Mouse (Mus musculus) kidney, postnatal 25 days (tissue): ENCODE results near the gene Sptbn4.

Source experiments
- DNase-seq, 2 experiments: peaks; one replicate each; pipeline ENCODE4 v3.0.0; 2021; ENCODE audit warnings: mixed read lengths in 2 of 2

Gene Sptbn4

DNA sequence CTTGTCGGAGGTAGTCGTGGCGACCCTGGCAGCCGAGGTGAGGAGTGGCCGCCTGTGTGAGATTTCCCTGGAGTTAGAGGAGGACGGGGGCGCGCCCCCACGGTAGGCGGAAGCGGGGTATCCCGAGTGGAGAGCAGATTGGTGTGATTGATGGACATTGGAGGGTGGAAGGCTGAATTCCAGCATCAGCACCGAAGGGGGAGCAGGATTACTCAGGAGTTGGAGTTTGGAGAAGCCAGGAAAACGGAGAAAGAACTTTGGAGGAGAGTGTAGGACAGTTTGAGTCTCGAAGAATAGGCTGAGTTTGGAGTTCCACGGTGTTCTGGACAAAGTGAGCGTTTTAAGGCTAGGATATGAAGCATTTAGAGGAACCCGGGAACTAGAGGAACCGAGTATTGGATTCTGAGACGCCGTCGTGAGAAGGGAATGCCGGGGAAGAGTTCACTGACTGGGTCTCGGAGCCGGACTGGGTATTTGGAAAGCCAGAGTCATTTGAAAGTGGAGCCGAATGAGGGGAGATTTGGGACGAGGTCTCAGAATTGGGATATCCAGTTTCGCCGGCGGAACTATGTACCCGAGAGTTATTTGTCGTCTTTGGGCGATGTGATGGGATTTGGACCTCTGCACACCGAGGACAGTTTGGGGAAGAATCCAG, 26.5 kb upstream of the Sptbn4 start:
- no peak for DNase-seq

- peak; percentile 100 for DNase-seq
Measured at GRCm38 (mm10) chr7:27473156-27473834, 25.8 kb upstream of the Sptbn4 start, which contains the start of gene Sertad3. Gene Sertad3, plus strand, starts transcription at chr7:27473768.

GRCm38 (mm10) chr7:27472596-27472995, 25.1 kb upstream of the Sptbn4 start:
- DNase-seq = no peak

GRCm38 (mm10) chr7:27471390-27472120, 24.1 kb upstream of the Sptbn4 start:
- DNase-seq = peak in 1 of 2 experiments; percentile 81

DNA sequence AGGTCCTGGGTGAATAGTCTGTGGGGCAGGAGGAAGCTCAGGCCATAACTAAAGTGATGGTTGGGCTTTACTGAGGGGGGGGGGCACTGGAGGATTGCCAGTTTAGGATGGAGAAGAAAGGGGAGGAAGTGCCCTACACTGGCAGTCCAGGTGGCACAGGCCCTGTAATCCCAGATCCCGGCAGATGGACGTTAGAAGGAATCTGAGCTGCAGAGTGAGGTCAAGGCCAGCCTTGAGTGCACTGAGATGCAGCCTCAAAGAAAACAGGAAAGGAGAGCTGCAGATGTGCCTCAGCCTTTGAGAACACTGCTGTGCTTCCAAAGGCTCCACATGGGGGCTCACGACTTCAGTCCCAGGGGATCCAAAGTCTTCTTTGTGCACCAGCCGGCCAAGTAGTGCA, 20.2 kb upstream of the Sptbn4 start:
- DNase-seq = no peak

DNA sequence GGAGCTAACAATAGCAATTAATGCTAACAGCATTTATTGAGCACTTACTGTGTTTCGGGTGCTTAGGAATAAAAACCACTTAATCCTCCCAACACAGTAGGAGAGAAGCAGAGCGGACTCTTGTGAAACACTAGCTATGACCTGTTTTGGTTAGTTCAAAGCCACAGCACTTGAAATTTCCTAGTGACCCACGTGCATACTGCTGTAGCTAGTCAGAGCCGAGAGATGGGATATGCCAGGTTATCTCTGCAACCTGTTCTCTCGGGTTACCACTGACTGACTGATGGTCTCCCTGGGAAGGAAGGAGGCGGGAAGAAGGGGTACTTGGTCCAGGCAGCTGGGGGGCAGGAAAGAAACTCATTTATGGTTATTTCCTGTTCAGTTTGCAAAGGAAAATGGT, 13.0 kb upstream of the Sptbn4 start:
- no peak for DNase-seq

DNA sequence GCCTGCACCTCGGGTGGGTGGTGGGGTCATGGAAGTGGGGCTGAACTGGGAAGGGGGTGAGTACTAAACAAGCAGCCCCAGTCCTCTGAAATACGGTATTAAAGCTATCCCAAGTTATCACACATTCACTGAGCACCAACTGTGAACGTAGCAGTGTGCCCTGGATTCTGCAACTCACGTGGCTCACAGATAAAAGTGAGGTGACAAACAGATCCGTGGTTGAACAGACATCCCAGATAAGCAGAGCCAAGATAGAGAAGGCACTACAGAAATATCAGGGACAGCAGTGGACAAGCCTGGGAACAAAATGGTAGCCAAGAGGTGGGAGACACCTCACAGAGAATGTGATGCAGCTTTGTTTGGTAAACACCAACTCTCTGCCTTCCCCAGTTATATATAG, 12.2 kb upstream of the Sptbn4 start:
- DNase-seq = no peak

- no peak for DNase-seq
Measured at GRCm38 (mm10) chr7:27458614-27459013, 11.1 kb upstream of the Sptbn4 start.

GRCm38 (mm10) chr7:27455273-27455672, 7.8 kb upstream of the Sptbn4 start:
- DNase-seq = no peak

DNA sequence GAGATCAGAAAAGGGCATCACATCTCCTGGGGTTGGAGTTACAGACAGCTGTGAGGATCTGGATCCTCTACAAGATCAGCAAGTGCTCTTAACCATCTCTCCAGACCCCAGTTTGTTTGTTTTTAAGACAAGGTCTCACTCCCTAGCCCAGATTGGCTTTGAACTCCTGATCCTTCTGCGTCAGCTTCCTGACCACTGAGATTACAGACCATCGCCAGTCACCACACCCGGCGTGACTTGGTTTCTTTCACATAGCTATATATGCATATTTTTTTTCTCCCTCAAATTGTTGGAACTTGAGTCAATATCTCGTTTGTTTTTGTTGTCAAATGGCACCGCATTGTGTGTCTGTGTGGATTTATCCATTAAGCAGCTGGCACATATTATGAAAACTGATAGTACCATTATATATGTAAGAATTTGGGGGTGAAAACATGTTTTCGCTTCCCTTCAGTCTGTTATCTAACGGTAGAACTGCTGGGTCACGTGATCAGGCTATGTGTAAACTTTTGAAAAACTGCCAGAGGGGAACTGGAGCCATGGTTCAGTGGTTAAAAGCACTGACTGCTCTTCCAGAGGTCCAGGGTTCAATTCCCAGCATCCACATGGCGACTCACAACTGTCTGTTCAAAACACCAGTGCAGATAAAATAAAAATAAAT, 7.1 kb upstream of the Sptbn4 start:
- DNase-seq = no peak

DNA sequence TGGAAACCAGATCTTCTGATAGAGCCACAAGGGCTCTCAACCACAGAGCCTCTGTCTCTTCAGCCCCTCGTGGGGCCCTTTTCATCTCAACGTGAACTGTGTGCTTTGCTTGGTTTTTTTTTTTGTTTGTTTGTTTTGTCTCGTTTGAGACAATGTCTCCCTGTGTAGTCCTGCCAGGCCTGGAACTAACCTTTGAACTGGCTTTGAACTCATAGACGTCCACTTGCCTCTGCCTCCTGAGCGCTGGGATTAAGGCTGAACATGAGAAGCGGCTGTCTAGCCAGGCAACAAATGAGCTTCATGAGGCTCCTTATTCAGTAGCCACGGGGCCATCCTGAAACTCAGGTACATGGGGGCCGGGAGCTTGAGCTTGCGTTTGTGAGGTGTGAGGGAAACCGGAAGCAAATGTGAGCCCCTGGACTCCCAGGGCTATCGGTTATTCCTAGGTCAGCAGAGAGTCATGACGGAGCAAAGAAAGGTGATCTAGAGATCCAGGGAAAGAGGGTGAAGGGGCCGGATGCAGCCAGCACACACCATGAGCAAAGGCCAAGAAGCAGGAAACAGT, 4.8 kb upstream of the Sptbn4 start:
- no peak for DNase-seq

DNA sequence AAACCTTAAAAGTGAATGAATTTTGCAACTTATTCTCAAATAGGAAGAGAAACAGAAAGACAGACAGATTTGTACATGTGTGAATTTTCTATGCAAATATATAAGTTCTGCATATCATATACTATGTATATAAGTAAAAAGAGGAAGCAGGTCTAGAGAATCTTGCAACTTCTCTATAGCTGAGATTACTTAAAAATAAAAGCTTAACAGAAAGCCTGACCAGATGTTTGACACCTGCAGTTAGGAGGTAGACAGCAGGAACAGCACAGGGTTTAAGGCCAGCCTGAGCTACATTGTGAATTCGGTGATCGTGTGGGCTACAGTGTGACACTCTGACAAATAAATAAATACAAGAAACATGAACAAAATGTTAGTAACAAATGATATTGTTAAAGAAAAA, 3.9 kb upstream of the Sptbn4 start:
- DNase-seq = no peak

DNA sequence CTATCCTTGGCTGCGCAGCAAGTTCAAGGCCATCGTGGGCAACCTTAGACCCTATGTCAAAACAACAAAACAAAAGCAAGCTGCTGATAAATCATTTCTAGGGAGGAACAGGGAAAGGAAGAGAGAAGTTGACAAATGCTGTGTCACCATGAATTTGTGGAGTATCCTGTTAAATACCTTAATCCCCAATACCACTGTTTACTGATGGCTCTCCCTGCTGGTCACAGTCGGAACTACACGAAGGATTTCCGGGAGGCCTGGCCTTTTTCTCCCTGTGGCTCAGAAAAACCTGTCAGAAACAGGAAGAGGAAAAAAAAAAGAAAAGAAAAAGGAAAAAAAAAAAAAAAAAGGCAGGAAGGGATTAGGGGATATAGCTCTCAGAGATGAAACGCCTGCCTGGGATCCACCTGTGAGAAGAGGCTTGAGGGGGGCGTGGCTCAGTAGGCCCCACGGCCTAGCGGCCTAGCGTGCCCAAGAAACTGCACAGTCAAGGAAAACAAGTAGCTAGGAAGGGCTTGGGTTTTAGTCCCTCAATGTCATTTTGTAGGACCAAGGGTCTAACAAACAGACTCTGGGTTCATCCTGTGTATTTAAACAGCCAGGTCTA, 1.9 kb upstream of the Sptbn4 start:
- DNase-seq = peak; percentile 78 to 83

- peak in 1 of 2 experiments; percentile 39 for DNase-seq
Measured at GRCm38 (mm10) chr7:27448421-27449206, 1.1 kb upstream of the Sptbn4 start.

- peak in 1 of 2 experiments; percentile 41 for DNase-seq
Measured at GRCm38 (mm10) chr7:27446521-27447418, 716 bp downstream of the Sptbn4 start.

- no peak for DNase-seq
Measured at GRCm38 (mm10) chr7:27446051-27446450, 1.4 kb downstream of the Sptbn4 start.

- no peak for DNase-seq
Measured at GRCm38 (mm10) chr7:27440014-27440413, 7.5 kb downstream of the Sptbn4 start.

- peak; percentile 38 to 40 for DNase-seq
Measured at GRCm38 (mm10) chr7:27437544-27437943, 9.9 kb downstream of the Sptbn4 start.

- DNase-seq = no peak
Measured at GRCm38 (mm10) chr7:27433794-27434193, 13.7 kb downstream of the Sptbn4 start.

DNA sequence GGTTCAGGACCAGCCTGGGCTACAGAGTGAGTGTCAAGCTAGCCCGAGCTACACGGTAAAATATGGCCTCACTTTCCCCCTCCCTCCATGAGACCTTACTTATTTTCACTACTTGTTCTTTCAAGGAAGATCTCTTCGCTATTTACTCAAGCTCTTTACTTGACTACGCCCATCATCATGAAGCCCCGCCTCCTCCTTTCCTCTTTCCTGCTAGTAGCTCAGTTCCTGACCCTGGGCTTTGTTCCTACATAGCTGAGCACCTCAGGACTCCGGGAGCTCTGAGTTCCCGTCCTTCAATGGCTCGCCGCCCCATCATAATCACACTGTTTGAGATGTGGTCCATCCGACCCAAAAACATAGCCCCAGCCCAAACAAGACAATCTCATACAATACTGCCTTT, 14.1 kb downstream of the Sptbn4 start:
- no peak for DNase-seq

GRCm38 (mm10) chr7:27429135-27429534, 18.4 kb downstream of the Sptbn4 start:
- no peak for DNase-seq
